Mouse (Mus musculus) erythroblast, embryonic 14.5 days (primary cell): Measurements from ENCODE around the gene Evl.

Experiments used
- GATA1 ChIP-seq: IDR thresholded peaks from 2 replicates; pipeline ENCODE4 v1.6.1; 2012; ENCODE audit warnings: low read length, inconsistent platforms, mixed read lengths
- TAL1 ChIP-seq: IDR thresholded peaks from 3 replicates; pipeline ENCODE4 v1.6.1; 2012; ENCODE audit warnings: low read length, inconsistent platforms, mixed read lengths

DNA sequence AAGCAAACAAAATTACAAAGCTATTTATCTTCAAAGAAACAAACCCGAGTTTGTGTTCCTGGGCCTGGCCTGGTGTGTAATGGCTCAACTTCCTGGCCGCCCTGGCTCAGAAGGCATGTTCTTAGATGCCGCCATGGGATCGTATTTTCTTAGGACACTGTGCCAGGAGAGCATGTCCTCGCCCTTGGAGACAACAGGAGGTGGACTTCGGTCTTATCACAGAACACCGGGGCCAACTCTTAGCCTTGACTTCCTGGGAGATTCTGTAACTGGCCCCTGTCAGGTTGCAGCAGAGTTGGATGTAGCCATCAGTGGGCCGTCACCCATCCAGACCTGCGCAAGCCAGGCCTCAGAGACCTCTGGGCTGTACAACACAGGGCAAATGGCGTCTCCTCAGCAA is 145.1 kb downstream of the Evl start:
- TF ChIP-seq GATA1 (no peak), TAL1 (no peak)
